Mouse (Mus musculus): ENCODE data around the gene Prkag1. TPM values are rescaled to one million over a fixed set of nuclear protein-coding genes. Genes with fewer than 3 reads are reported as not detected.

Prkag1 gene
- polyA plus RNA-seq, 1 experiment from 2014 or later, result 59.0 TPM

DNA sequence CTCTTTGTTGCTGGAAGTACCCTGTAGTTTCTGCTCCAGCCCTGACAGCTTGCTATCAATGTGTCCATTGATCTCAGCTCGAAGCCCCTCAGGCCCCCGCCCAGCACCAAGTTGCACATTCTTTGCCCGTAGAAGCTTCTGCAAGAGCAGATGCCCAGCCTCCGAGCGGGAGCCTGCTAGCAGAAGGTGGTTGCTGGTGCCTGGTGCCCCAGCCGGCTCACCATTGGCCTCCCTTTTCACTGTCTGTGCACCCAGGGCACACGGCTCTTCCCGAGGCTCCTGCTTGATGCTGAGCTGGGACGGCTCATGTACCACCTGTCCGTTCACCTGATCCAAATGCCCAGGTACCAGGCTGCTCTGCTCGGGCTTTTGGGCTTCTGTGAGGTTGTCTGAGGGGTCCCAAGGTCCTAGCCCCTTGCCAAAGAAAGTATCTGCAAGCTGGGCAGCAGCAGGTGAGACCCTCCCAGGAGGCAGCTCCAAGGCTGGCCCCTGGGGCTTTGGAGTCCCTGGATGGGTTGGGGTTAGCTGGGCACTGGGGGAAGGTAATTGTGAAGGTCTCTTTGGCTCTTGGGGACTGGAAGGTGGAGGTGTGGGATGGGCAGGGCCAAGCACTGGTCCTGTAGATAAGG lies 12.4 kb upstream of the Prkag1 start:
- Histone ChIP-seq H3K27ac (no peak overlapping the region), H3K27me3 (ENCODE audit: control insufficient read depth, insufficient read depth, low read length) (no peaks in the 10 kb centered on the region), H3K9me3 (ENCODE audit: control insufficient read depth, low read length) (no peaks in the 10 kb centered on the region), H3K9ac (no peak overlapping the region), H3K4me3 (replicated peaks; ENCODE audit: low read length) (no peak overlapping the region), H3K4me1 (replicated peaks; ENCODE audit: control insufficient read depth, insufficient read depth, low read length) (no peaks in the 10 kb centered on the region), H3K4me2 (replicated peaks) (no peak overlapping the region), H3K36me3 (replicated peaks; ENCODE audit: control insufficient read depth, insufficient read depth) (peaks cover 100% of the 10 kb centered on the region)
- DNase-seq (ENCODE audit: low spot score) (no peak), ATAC-seq (ENCODE audit: low FRiP score) (no peak)
- 93% methylated on average over 11 of the region's 11 CpGs for WGBS

DNA sequence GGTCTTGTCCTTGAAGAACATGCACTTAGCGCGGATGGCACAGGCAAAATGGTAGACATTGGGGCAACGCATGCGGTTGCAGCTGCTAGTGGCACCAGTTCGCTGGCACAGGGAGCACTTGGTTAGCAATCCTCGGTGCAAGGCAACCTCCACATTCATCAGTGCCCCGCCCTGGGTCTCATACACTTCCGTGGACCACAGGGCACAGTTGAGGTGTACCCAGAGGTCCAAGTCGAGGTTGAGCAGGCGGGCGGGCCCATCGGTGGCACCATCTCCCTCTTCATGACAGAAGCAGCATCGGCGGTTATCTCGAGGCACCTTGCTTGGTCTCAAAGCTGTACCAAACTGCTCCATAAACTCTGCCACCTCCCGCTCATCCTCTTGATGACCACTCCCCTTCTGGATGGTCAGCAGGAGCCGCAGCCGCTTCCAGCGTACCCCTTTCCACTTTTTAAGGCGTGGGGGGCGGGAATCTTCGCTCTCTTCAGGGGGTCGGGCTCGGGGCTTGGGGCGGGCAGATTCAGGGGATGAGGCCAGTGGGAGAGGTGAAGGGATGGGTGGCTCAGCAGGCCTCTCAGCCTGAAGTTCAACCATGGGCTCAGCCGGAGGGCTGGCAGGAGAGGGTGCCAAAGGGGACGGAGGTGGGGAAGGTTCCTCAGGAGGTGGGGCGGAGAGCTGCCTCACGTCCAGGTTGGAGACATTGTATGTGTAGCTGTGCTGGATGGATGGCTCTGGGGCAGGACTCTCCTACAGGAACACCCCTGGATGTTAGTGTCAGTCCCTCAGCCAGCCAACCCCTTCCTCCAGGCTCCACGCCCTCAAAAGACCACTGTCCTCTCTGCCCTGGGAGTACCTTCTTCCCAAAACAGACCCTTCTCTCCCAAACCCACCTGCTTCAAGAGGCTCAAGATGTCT lies 8.6 kb upstream of the Prkag1 start:
- WGBS, result 97% methylated on average over 30 of the region's 30 CpGs
- no peak overlapping the region for H3K4me2 ChIP-seq (replicated peaks)
- DNase-seq (ENCODE audit: low spot score) (no peak), ATAC-seq (ENCODE audit: low FRiP score) (no peak)
- H3K27me3 ChIP-seq (ENCODE audit: control insufficient read depth, insufficient read depth, low read length), result no peaks in the 10 kb centered on the region
- H3K27ac ChIP-seq, result no peak overlapping the region
- no peak overlapping the region for H3K4me3 ChIP-seq (replicated peaks; ENCODE audit: low read length)
- no peaks in the 10 kb centered on the region for H3K4me1 ChIP-seq (replicated peaks; ENCODE audit: control insufficient read depth, insufficient read depth, low read length)
- no peaks in the 10 kb centered on the region for H3K9me3 ChIP-seq (ENCODE audit: control insufficient read depth, low read length)
- peaks cover 100% of the 10 kb centered on the region for H3K36me3 ChIP-seq (replicated peaks; ENCODE audit: control insufficient read depth, insufficient read depth)
- H3K9ac ChIP-seq, result no peak overlapping the region

DNA sequence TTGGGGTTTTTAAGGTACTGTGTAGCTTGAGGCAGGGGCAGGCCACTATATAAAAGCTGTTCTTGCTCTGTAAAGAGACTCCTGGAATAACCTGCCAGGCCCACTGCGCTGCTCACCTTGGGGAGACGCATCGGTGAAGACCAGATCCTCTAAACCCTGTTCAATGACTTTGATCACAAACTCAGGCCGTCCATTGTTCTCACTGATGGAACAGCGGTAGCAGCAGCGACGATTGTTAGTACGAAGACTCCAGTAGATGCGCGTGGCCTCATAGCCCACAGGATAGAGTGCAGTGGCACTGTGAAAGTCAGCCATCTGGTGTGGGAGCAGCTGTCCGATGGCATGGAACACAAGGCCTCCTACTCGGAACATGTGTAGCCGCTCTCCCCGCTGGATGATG lies 7.8 kb upstream of the Prkag1 start:
- Histone ChIP-seq H3K9me3 (ENCODE audit: control insufficient read depth, low read length) (no peaks in the 10 kb centered on the region), H3K27me3 (ENCODE audit: control insufficient read depth, insufficient read depth, low read length) (no peaks in the 10 kb centered on the region), H3K4me3 (replicated peaks; ENCODE audit: low read length) (no peak overlapping the region), H3K36me3 (replicated peaks; ENCODE audit: control insufficient read depth, insufficient read depth) (peaks cover 100% of the 10 kb centered on the region), H3K4me1 (replicated peaks; ENCODE audit: control insufficient read depth, insufficient read depth, low read length) (no peaks in the 10 kb centered on the region), H3K4me2 (replicated peaks) (no peak overlapping the region), H3K27ac (no peak overlapping the region), H3K9ac (no peak overlapping the region)
- WGBS, result 93% methylated on average over 14 of the region's 14 CpGs
- ATAC-seq (ENCODE audit: low FRiP score) (no peak), DNase-seq (ENCODE audit: low spot score) (no peak)

DNA sequence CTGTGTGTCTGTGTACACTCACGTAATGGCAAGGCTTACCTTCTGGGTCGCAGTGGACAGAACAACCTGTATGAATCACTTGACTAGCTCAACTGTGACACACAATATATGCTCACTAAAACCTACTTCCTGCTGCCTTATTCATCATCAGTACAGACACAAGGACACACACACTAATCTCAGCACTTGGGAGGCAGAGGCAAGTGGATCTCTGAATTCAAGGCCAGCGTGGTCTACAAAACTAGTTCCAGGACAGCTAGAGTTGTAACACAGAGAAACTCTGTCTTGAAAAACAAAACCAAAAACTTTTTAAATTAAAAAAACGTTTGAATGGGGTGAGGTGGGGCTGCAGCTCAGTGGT lies 6.4 kb upstream of the Prkag1 start:
- H3K27ac ChIP-seq, result no peak overlapping the region
- no peak overlapping the region for H3K4me2 ChIP-seq (replicated peaks)
- H3K9me3 ChIP-seq (ENCODE audit: control insufficient read depth, low read length), result no peaks in the 10 kb centered on the region
- H3K9ac ChIP-seq, result no peak overlapping the region
- no peaks in the 10 kb centered on the region for H3K27me3 ChIP-seq (ENCODE audit: control insufficient read depth, insufficient read depth, low read length)
- no peak overlapping the region for H3K4me3 ChIP-seq (replicated peaks; ENCODE audit: low read length)
- WGBS, result 80% methylated on average over 4 of the region's 4 CpGs
- H3K4me1 ChIP-seq (replicated peaks; ENCODE audit: control insufficient read depth, insufficient read depth, low read length), result no peaks in the 10 kb centered on the region
- H3K36me3 ChIP-seq (replicated peaks; ENCODE audit: control insufficient read depth, insufficient read depth), result peaks cover 100% of the 10 kb centered on the region
- no peak for DNase-seq (ENCODE audit: low spot score)
- ATAC-seq (ENCODE audit: low FRiP score), result no peak

DNA sequence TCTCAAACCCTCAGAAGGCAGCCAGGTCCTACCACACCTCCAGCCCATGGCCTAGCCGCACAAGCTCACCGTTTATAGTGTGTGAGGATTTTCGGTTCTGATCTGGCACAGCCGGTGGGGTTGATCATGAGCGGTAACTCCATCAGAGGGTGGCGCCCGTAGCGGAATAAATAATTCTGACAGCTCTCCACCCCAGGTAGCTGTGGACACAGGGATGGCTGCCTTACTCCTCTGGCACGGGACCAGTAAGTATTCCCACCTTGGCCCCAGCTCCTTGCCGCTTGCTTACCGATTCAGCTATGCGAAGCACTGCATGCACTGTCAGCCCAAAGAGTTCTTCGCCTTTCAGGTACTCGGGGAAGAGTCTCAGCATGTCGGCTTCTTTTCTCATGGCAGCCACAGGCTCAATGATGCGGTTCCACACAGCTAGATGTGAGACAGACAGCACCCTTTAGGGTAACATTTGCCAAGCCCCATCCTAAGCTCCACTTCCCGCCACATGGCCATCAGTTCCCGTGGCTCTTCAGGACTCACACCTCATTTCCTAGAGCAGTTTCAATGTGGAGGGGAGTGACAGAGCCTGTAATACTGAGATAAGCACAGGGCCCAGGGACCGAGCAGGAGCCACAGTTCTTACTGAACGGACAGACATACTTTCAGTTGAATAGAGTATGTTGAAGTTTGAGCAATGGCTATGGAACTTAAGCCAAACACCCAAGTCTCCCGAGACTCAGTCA lies 5.9 kb upstream of the Prkag1 start:
- H3K4me1 ChIP-seq (replicated peaks; ENCODE audit: control insufficient read depth, insufficient read depth, low read length), result no peaks in the 10 kb centered on the region
- H3K9me3 ChIP-seq (ENCODE audit: control insufficient read depth, low read length), result no peaks in the 10 kb centered on the region
- H3K27ac ChIP-seq, result no peak overlapping the region
- no peak overlapping the region for H3K9ac ChIP-seq
- H3K36me3 ChIP-seq (replicated peaks; ENCODE audit: control insufficient read depth, insufficient read depth), result peaks cover 97% of the 10 kb centered on the region
- no peak overlapping the region for H3K4me3 ChIP-seq (replicated peaks; ENCODE audit: low read length)
- H3K4me2 ChIP-seq (replicated peaks), result no peak overlapping the region
- no peaks in the 10 kb centered on the region for H3K27me3 ChIP-seq (ENCODE audit: control insufficient read depth, insufficient read depth, low read length)
- 95% methylated on average over 21 of the region's 21 CpGs for WGBS
- DNase-seq (ENCODE audit: low spot score) (no peak), ATAC-seq (ENCODE audit: low FRiP score) (no peak)

DNA sequence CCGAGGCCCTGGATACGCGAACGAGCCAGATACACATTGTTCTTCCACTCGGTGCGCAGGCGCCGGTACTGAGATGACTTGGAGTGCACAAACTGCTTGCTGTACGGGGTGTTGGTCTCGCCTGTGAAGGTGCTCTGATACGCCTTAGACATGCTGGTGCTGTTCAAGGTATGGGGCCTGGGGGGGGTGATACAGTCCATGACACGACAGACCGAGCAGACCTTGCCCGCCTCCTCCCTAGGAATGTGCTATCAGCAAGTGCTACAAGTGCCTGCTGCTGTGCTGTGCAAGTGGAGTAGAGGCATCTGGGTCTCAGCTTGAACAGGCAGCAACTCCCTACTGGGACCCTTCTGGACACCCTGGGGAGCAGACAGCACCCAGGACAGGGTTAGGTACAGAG lies 4.0 kb upstream of the Prkag1 start:
- H3K4me3 ChIP-seq (replicated peaks; ENCODE audit: low read length), result no peak overlapping the region
- H3K9ac ChIP-seq, result no peak overlapping the region
- DNase-seq (ENCODE audit: low spot score), result no peak
- no peaks in the 10 kb centered on the region for H3K27me3 ChIP-seq (ENCODE audit: control insufficient read depth, insufficient read depth, low read length)
- no peak for ATAC-seq (ENCODE audit: low FRiP score)
- peaks cover 78% of the 10 kb centered on the region for H3K36me3 ChIP-seq (replicated peaks; ENCODE audit: control insufficient read depth, insufficient read depth)
- peaks cover 5% of the 10 kb centered on the region for H3K4me1 ChIP-seq (replicated peaks; ENCODE audit: control insufficient read depth, insufficient read depth, low read length)
- H3K9me3 ChIP-seq (ENCODE audit: control insufficient read depth, low read length), result no peaks in the 10 kb centered on the region
- no peak overlapping the region for H3K4me2 ChIP-seq (replicated peaks)
- no peak overlapping the region for H3K27ac ChIP-seq
- 96% methylated on average over 14 of the region's 14 CpGs for WGBS

DNA sequence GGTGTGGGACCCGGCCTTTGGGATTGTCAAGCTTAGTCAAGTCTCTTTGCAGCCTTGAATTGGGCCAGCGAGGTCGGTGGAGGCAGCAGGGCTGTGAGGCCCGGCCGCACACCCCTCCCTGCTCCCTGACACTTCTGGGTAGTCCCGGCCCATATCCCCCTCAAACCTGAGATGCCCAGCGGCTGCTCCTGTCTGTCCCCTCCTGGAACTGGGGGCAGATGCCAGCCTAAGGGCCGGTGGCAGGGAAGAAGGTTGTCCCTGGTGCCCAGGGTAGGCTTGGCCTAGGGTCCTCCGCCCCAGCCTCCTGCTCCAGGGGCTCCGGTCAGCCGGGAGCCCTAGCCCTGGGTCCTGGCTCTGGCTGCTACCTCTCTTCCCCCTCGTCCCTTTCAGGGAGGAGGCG lies 2.7 kb upstream of the Prkag1 start:
- Histone ChIP-seq H3K27ac (no peak overlapping the region), H3K4me1 (replicated peaks; ENCODE audit: control insufficient read depth, insufficient read depth, low read length) (peaks cover 10% of the 10 kb centered on the region), H3K36me3 (replicated peaks; ENCODE audit: control insufficient read depth, insufficient read depth) (peaks cover 66% of the 10 kb centered on the region), H3K9ac (no peak overlapping the region), H3K4me2 (replicated peaks) (no peak overlapping the region), H3K9me3 (ENCODE audit: control insufficient read depth, low read length) (no peaks in the 10 kb centered on the region), H3K4me3 (replicated peaks; ENCODE audit: low read length) (no peak overlapping the region), H3K27me3 (ENCODE audit: control insufficient read depth, insufficient read depth, low read length) (no peaks in the 10 kb centered on the region)
- DNase-seq (ENCODE audit: low spot score), result no peak
- no peak for ATAC-seq (ENCODE audit: low FRiP score)
- WGBS, result 91% methylated on average over 11 of the region's 13 CpGs

DNA sequence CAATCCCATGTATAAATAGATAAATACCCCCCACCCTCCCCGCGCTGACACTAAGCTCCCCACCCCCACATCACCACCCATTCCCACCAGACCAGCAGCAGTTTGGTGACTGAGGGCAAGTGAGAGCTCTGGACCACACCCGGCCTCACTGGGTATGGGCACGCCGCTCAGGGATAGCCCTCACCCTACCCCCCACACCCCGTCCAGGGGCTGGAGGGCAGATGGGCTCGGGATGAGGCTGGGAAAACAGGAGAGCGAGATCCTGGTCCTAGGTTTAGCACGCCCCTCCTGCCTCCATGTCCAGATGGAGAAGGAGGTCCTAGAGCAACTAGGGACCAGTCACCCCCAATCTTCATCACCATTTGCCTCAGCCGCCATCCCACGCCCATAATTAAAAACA lies 2.0 kb upstream of the Prkag1 start:
- peaks cover 58% of the 10 kb centered on the region for H3K36me3 ChIP-seq (replicated peaks; ENCODE audit: control insufficient read depth, insufficient read depth)
- H3K4me3 ChIP-seq (replicated peaks; ENCODE audit: low read length), result no peak overlapping the region
- H3K9me3 ChIP-seq (ENCODE audit: control insufficient read depth, low read length), result no peaks in the 10 kb centered on the region
- H3K27me3 ChIP-seq (ENCODE audit: control insufficient read depth, insufficient read depth, low read length), result no peaks in the 10 kb centered on the region
- H3K4me1 ChIP-seq (replicated peaks; ENCODE audit: control insufficient read depth, insufficient read depth, low read length), result peaks cover 10% of the 10 kb centered on the region
- no peak overlapping the region for H3K9ac ChIP-seq
- H3K27ac ChIP-seq, result no peak overlapping the region
- DNase-seq (ENCODE audit: low spot score) (no peak), ATAC-seq (ENCODE audit: low FRiP score) (no peak)
- 91% methylated on average over 11 of the region's 11 CpGs for WGBS
- no peak overlapping the region for H3K4me2 ChIP-seq (replicated peaks)
